Mouse (Mus musculus): ENCODE measurements around the gene Tmem201.

Tmem201 gene

GRCm38 (mm10) chr4:149749003-149749662 is 11.3 kb upstream of the Tmem201 start:
- DNase-seq (ENCODE audit: low spot score in 2 of 2), result no peak

- DNase-seq (ENCODE audit: low spot score in 2 of 2), result no peak
Observed at GRCm38 (mm10) chr4:149744119-149744518, 6.3 kb upstream of the Tmem201 start.

- no peak for DNase-seq (ENCODE audit: low spot score in 2 of 2)
Observed at GRCm38 (mm10) chr4:149742011-149742530, 4.2 kb upstream of the Tmem201 start.

GRCm38 (mm10) chr4:149740301-149740700 is 2.5 kb upstream of the Tmem201 start:
- no peak for DNase-seq (ENCODE audit: low spot score in 2 of 2)

GRCm38 (mm10) chr4:149739478-149739877 is 1.6 kb upstream of the Tmem201 start:
- no peak for DNase-seq (ENCODE audit: low spot score in 2 of 2)

- DNase-seq (ENCODE audit: low spot score in 2 of 2), result peak; percentile 77 to 83
Observed at GRCm38 (mm10) chr4:149736581-149736980, 1.3 kb downstream of the Tmem201 start.

- no peak for DNase-seq (ENCODE audit: low spot score in 2 of 2)
Observed at GRCm38 (mm10) chr4:149735624-149736250, 2.1 kb downstream of the Tmem201 start.

GRCm38 (mm10) chr4:149734730-149735475 is 2.9 kb downstream of the Tmem201 start:
- no peak for DNase-seq (ENCODE audit: low spot score in 2 of 2)

- DNase-seq (ENCODE audit: low spot score in 2 of 2), result no peak
Observed at GRCm38 (mm10) chr4:149734246-149734645, 3.6 kb downstream of the Tmem201 start.

GRCm38 (mm10) chr4:149733748-149734147 is 4.1 kb downstream of the Tmem201 start:
- DNase-seq (ENCODE audit: low spot score in 2 of 2), result peak; percentile 57 to 68

GRCm38 (mm10) chr4:149732800-149733199 is 5.0 kb downstream of the Tmem201 start:
- peak; percentile 45 to 70 for DNase-seq (ENCODE audit: low spot score in 2 of 2)

GRCm38 (mm10) chr4:149732313-149732712 is 5.5 kb downstream of the Tmem201 start:
- no peak for DNase-seq (ENCODE audit: low spot score in 2 of 2)

GRCm38 (mm10) chr4:149730827-149731226 is 7.0 kb downstream of the Tmem201 start:
- no peak for DNase-seq (ENCODE audit: low spot score in 2 of 2)

GRCm38 (mm10) chr4:149728810-149729209 is 9.0 kb downstream of the Tmem201 start:
- DNase-seq (ENCODE audit: low spot score in 2 of 2), result peak; percentile 53 to 74

- no peak for DNase-seq (ENCODE audit: low spot score in 2 of 2)
Observed at GRCm38 (mm10) chr4:149727636-149728035, 10.2 kb downstream of the Tmem201 start.

GRCm38 (mm10) chr4:149725661-149726350 is 12.0 kb downstream of the Tmem201 start:
- DNase-seq (ENCODE audit: low spot score in 2 of 2), result peak; percentile 58 to 67

GRCm38 (mm10) chr4:149724916-149725470 is 12.9 kb downstream of the Tmem201 start:
- no peak for DNase-seq (ENCODE audit: low spot score in 2 of 2)

- DNase-seq (ENCODE audit: low spot score in 2 of 2), result no peak
Observed at GRCm38 (mm10) chr4:149723855-149724731, 13.8 kb downstream of the Tmem201 start.

- DNase-seq (ENCODE audit: low spot score in 2 of 2), result no peak
Observed at GRCm38 (mm10) chr4:149723021-149723390, 14.8 kb downstream of the Tmem201 start.

Measured in heart, adult 9 months (tissue).